Comparison of ENCODE assay signal across 8 mouse cellular contexts in the genomic region with DNA sequence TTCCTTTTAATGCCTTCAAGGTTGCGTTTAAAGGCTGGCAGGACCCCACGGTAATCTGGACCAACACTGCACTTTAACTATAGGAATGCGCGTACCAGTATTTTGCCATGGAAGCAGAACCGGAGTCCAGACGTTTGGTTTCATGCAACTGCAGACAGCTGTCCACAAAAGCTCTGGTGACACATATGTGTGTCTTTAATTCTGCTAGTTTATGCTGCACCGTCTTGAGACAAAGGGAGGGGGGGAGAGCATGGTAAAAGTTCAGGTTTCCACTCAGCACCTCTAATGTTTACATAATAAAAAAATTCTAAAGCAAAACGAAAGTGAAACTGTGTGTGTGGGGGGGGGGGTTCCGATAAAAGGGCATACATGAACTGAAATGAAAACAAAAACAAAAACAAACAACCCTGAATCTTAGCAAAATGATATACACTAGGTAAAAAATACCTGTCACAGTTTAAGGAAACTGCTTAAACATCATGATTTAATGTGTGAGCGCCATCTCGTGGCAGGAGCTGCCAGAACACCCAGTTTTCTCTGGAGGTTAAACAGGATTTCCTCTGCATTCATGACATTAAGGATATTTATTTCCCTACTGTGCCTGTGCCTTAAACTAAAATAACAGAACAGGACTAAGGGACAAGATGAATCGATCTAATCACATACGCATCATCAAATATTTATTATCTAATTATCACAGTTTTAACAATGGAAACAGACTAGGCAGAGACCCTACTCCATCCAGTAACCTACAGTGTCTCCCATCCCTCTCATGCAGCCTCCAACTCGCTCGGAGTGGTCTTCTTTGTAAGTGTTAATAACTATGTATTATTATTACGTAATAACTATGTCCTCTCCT. TPM values are rescaled to one million over a fixed set of nuclear protein-coding genes. Genes with fewer than 3 reads are reported as not detected.
DNase-seq lines count a peak whose midpoint lies in the region; ATAC-seq and TF ChIP-seq lines count a peak whose summit lies in the region.

No protein-coding gene starts in this region.

- peak overlapping the region; percentile 44 for H3K4me2 ChIP-seq in kidney, postnatal 0 days (ENCODE audit: low read length)
- H3K4me2 ChIP-seq in myocyte (ENCODE audit: low read depth), result peak overlapping the region; percentile 62
- H3K4me2 ChIP-seq in stomach, embryonic 14.5 days (replicated peaks; ENCODE audit: low read depth, low read length), result peak overlapping the region; percentile 19; the same call in 1 of the 2 replicates

- WGBS in kidney, postnatal 0 days, result 51% methylated on average over 16 of the region's 16 CpGs
- 48% methylated on average over 16 of the region's 16 CpGs for WGBS in liver, adult 2 months
- 46% methylated on average over 16 of the region's 16 CpGs for WGBS in stomach, embryonic 14.5 days

- H3K79me2 ChIP-seq in liver, adult 2 months (ENCODE audit: control insufficient read depth, insufficient read depth, low read length), result no peaks in the 10 kb centered on the region
- H3K79me2 ChIP-seq in myocyte (ENCODE audit: control insufficient read depth, insufficient read depth), result no peaks in the 10 kb centered on the region

- peaks cover 12% of the 10 kb centered on the region; the same call in 1 of the 2 replicates for H3K36me3 ChIP-seq in kidney, postnatal 0 days (ENCODE audit: insufficient read depth, low read length)
- peaks cover 53% of the 10 kb centered on the region for H3K36me3 ChIP-seq in liver, adult 2 months (ENCODE audit: control insufficient read depth, insufficient read depth, low read length)
- peaks cover 14% of the 10 kb centered on the region for H3K36me3 ChIP-seq in myocyte (ENCODE audit: control insufficient read depth, insufficient read depth)
- peaks cover 8% of the 10 kb centered on the region; the same call in 1 of the 2 replicates for H3K36me3 ChIP-seq in stomach, embryonic 14.5 days (ENCODE audit: control insufficient read depth, insufficient read depth, low read length)

- H3K4me1 ChIP-seq in kidney, postnatal 0 days (replicated peaks; ENCODE audit: insufficient read depth, low read length), result no peaks in the 10 kb centered on the region
- peaks cover 3% of the 10 kb centered on the region; the same call in 1 of the 2 replicates for H3K4me1 ChIP-seq in liver, adult 2 months (ENCODE audit: control insufficient read depth, insufficient read depth, low read length)
- H3K4me1 ChIP-seq in stomach, embryonic 14.5 days (ENCODE audit: control insufficient read depth, insufficient read depth, low read length), result peaks cover 10% of the 10 kb centered on the region; the same call in 1 of the 2 replicates

- H3ac ChIP-seq in myocyte (ENCODE audit: control insufficient read depth, insufficient read length), result no peak overlapping the region

- H3K9ac ChIP-seq in kidney, postnatal 0 days (ENCODE audit: low read depth, low read length), result no peak overlapping the region
- H3K9ac ChIP-seq in liver, adult 2 months (ENCODE audit: low read depth, low read length), result no peak overlapping the region
- H3K9ac ChIP-seq in stomach, embryonic 14.5 days (replicated peaks; ENCODE audit: low read depth, low read length), result no peak overlapping the region

- TF ChIP-seq CTCF in kidney, postnatal 0 days (IDR thresholded peaks at IDR 0.05; ENCODE audit: low read depth), result peak; percentile 94
- TF ChIP-seq CTCF in liver, adult 2 months (IDR thresholded peaks at IDR 0.05; ENCODE audit: low read depth, low read length), result peak; percentile 72

- H3K27ac ChIP-seq in kidney, postnatal 0 days, result no peak overlapping the region
- H3K27ac ChIP-seq in liver, adult 2 months (replicated peaks; ENCODE audit: insufficient read depth, low read depth, low read length), result no peak overlapping the region
- no peak overlapping the region for H3K27ac ChIP-seq in stomach, embryonic 14.5 days (ENCODE audit: low read length)

- peak overlapping the region; percentile 17; the same call in 1 of the 2 replicates for H3K4me3 ChIP-seq in kidney, postnatal 0 days (replicated peaks; ENCODE audit: low read depth, low read length)
- no peak overlapping the region; the same call in 1 of the 2 replicates for H3K4me3 ChIP-seq in liver, adult 2 months (ENCODE audit: insufficient read depth, low read depth, low read length)
- H3K4me3 ChIP-seq in myocyte, result no peak overlapping the region
- peak overlapping the region; percentile 3; the same call in 1 of the 2 replicates for H3K4me3 ChIP-seq in stomach, embryonic 14.5 days (ENCODE audit: low read depth, low read length)

- no peak for TF ChIP-seq POLR2A in liver, adult 2 months (IDR thresholded peaks at IDR 0.05; ENCODE audit: extremely low read depth, insufficient read depth, low read length)
- TF ChIP-seq POLR2A in myocyte (IDR thresholded peaks at IDR 0.05; ENCODE audit: insufficient read length, low read depth), result no peak

- H3K9me3 ChIP-seq in kidney, postnatal 0 days (replicated peaks; ENCODE audit: low read length), result no peaks in the 10 kb centered on the region
- no peaks in the 10 kb centered on the region for H3K9me3 ChIP-seq in stomach, embryonic 14.5 days (ENCODE audit: control insufficient read depth, low read depth, low read length)

- no peaks in the 10 kb centered on the region for H3K27me3 ChIP-seq in kidney, postnatal 0 days (ENCODE audit: insufficient read depth, low read length)
- no peaks in the 10 kb centered on the region for H3K27me3 ChIP-seq in liver, adult 2 months (ENCODE audit: control insufficient read depth, insufficient read depth, low read length)
- H3K27me3 ChIP-seq in myocyte (ENCODE audit: control insufficient read depth, insufficient read depth, insufficient read length), result no peaks in the 10 kb centered on the region
- H3K27me3 ChIP-seq in stomach, embryonic 14.5 days (ENCODE audit: control insufficient read depth, insufficient read depth, low read length), result no peaks in the 10 kb centered on the region

- peak; percentile 45 to 54 for DNase-seq in urinary bladder, adult 18-20 months (ENCODE audit: low spot score in 2 of 2)
- DNase-seq in urinary bladder, adult 2 months (ENCODE audit: low spot score), result no peak
- DNase-seq in embryo, embryonic 10 days (ENCODE audit: low spot score), result peak; percentile 81
- peak; percentile 47 to 69 for DNase-seq in gastrocnemius, postnatal 4 days (ENCODE audit: low spot score in 2 of 2)
- peak; percentile 82 for DNase-seq in kidney, postnatal 0 days (ENCODE audit: low spot score)
- DNase-seq in liver, adult 2 months (ENCODE audit: extremely low read depth, low read depth, low spot score), result peak; percentile 49

- 0 out of 2 replicates have a peak, but pooled peaks have one; percentile 17 for ATAC-seq in kidney, postnatal 0 days (replicated peaks; ENCODE audit: low FRiP score, low read depth)
- ATAC-seq in stomach, embryonic 14.5 days (ENCODE audit: insufficient number of reproducible peaks, insufficient read depth, low FRiP score, low read depth), result no peak

TF ChIP-seq in myocyte, 11 proteins besides CTCF, POLR2A, EP300 and RAD21:
- TF ChIP-seq TCF12 (IDR thresholded peaks at IDR 0.05; ENCODE audit: insufficient read depth, poor library complexity, severe bottlenecking), result no peak
- no peak for TF ChIP-seq TCF3 (IDR thresholded peaks at IDR 0.05; ENCODE audit: insufficient read length, low read depth)
- TF ChIP-seq MYOG (IDR thresholded peaks at IDR 0.05; ENCODE audit: control insufficient read depth in 1 of 3, insufficient read depth in 1 of 3, insufficient read length in 2 of 3, low read depth in 2 of 3), result no peak
- TF ChIP-seq REST (IDR thresholded peaks at IDR 0.05; ENCODE audit: insufficient read depth, insufficient read length), result no peak
- no peak for TF ChIP-seq MYOD1 (IDR thresholded peaks at IDR 0.05; ENCODE audit: control insufficient read depth in 1 of 3, insufficient read length in 2 of 3, low read depth in 2 of 3)

RNA-seq across cellular contexts. Expression of a gene that starts 21.1 kb away (rescaled TPM):
- polyA plus RNA-seq in urinary bladder, adult 2 months (2012; rRNA removed), result 15.5 and 17.4 TPM in 2 replicates
- total RNA-seq in gastrocnemius, postnatal 4 days (2021), result 10 to 100 TPM; 21.1 to 25.2 TPM
- 17.3 and 17.9 TPM in 2 replicates for polyA plus RNA-seq in kidney, postnatal 0 days (2015; fragmentation: Nextera tagmentation; extraction: Ambion mirVana)
- total RNA-seq in liver, adult 2 months (2014; rRNA removed), result 18.5 and 18.9 TPM in 2 replicates
- polyA plus RNA-seq in liver, adult 2 months (2012; rRNA removed), result 1.6 TPM in 2 replicates
- polyA plus RNA-seq in myocyte (2012; fragmentation: generic; extraction: Trizol), result 4.4 TPM
- 16.1 and 17.2 TPM in 2 replicates for polyA plus RNA-seq in stomach, embryonic 14.5 days (2014; fragmentation: Nextera tagmentation; extraction: Ambion mirVana)

RNA-seq across cellular contexts. Expression of a gene that starts 24.7 kb away (rescaled TPM):
- 102 and 112 TPM in 2 replicates for polyA plus RNA-seq in urinary bladder, adult 2 months (2012; rRNA removed)
- total RNA-seq in gastrocnemius, postnatal 4 days (2021), result 100 to 1,000 TPM; 436 to 457 TPM
- polyA plus RNA-seq in kidney, postnatal 0 days (2015; fragmentation: Nextera tagmentation; extraction: Ambion mirVana), result 254 and 281 TPM in 2 replicates
- 91.1 and 96.5 TPM in 2 replicates for total RNA-seq in liver, adult 2 months (2014; rRNA removed)
- 43.1 and 47.6 TPM in 2 replicates for polyA plus RNA-seq in liver, adult 2 months (2012; rRNA removed)
- polyA plus RNA-seq in myocyte (2012; fragmentation: generic; extraction: Trizol), result 141 TPM
- polyA plus RNA-seq in stomach, embryonic 14.5 days (2014; fragmentation: Nextera tagmentation; extraction: Ambion mirVana), result 100 and 114 TPM in 2 replicates

Comparison
In these comparisons a context has a peak if more than half of its experiments do, and no peak if none do; other contexts are left out.
1. H3K4me3 ChIP-seq: peak in kidney, postnatal 0 days (single experiment) and stomach, embryonic 14.5 days (single experiment); none in liver, adult 2 months (single experiment) and myocyte (single experiment).
2. Peak in every context shown above with its lines, with median percentiles within 50 percentile points of each other: H3K4me2 ChIP-seq.